Mouse (Mus musculus) adrenal gland, postnatal 0 days (tissue): ENCODE data around the gene Rala. TPM values are rescaled to one million over a fixed set of nuclear protein-coding genes. Genes with fewer than 3 reads are reported as not detected.

ENCODE experiments used
- polyA plus RNA-seq: library from polyadenylated mRNA; unstranded; fragments of >200 nt; fragmentation: Nextera tagmentation; extraction: Ambion mirVana; gene quantifications from 2 replicates; pipeline ENCODE4 v1.2.1, GENCODE M21; 2015

Gene Rala
- polyA plus RNA-seq = 89.9 and 91.8 TPM in 2 replicates

GRCm38 (mm10) chr13:17944078-17944917 lies at the start of gene Rala:
TSS of gene Rala (minus strand) at chr13:17944239.

GRCm38 (mm10) chr13:17992697-17993514 lies 48.9 kb upstream of the Rala start, which contains the start of gene Yae1d1:
TSS of gene Yae1d1 (minus strand) at chr13:17993349.

Other genes starting within 250 kb of the Rala start
- gene Mplkip, start 249.0 kb downstream of the Rala start, polyA plus RNA-seq = 47.8 and 80.3 TPM in 2 replicates
- gene Sugct, start 248.7 kb downstream of the Rala start, polyA plus RNA-seq = 12.4 and 17.9 TPM in 2 replicates
- gene Cdk13, start 139.1 kb downstream of the Rala start, polyA plus RNA-seq = 12.6 and 15.7 TPM in 2 replicates
- 57.1 and 63.3 TPM in 2 replicates for gene Yae1d1, start 49.1 kb upstream of the Rala start, polyA plus RNA-seq